Mouse (Mus musculus) spleen, postnatal 36 days (tissue): ENCODE results near the gene B3gat1.

Experiments used
- DNase-seq, 2 experiments: peaks; one replicate each; pipeline ENCODE4 v3.0.0; 2022; ENCODE audit warnings: low spot score in 2 of 2, mixed read lengths in 1 of 2

B3gat1 gene

GRCm38 (mm10) chr9:26776122-26776902 lies 42.8 kb downstream of the B3gat1 start:
- DNase-seq, result no peak

DNA sequence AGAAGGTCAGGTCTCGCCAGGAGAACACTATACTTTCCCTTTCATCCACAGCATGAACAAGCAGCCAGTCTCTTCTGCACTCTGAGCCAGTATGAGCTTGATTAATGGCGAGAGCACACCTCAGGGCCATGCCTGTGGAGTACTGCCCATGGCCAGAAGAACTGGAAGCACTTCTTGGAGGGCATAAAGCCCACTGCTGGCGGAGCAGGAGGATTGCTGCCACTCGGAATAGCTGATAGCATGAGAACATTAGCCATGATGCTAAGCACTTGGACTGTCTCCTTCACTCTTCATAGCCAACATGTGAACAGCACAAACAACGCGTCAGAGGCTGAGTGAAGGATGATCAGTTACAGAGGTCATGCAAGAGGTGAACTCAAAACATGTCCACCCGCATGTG lies 44.9 kb downstream of the B3gat1 start:
- DNase-seq, result no peak

DNA sequence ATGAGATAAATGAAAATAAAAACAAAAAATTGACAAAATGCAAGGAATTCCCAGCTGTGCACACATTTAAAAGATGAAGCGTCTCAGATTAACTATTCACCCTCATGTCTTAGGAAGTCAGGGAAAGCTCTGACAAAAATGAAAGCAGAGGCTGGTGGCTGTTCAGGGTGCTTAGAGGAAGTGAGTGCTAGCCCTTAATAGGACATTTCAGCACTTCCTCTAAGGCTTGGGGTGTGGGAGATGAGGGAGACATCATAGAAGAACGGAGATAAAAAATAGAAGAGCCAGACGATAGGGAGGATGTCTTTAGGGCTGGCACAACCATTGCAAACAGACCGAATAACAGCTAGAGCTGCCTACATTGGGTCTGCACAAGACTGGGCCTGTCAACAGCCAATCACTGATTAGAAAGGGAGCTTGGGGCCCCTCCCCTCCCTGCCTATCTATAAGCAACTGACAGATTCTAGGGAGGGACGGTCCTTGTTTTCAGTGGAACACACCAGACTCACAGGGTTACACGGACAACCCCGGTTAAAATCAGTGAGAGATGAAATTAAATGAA lies 50.0 kb downstream of the B3gat1 start:
- DNase-seq, result no peak

GRCm38 (mm10) chr9:26792829-26793228 lies 59.3 kb downstream of the B3gat1 start:
- DNase-seq, result no peak

GRCm38 (mm10) chr9:26798205-26798604 lies 64.7 kb downstream of the B3gat1 start:
- DNase-seq, result no peak

DNA sequence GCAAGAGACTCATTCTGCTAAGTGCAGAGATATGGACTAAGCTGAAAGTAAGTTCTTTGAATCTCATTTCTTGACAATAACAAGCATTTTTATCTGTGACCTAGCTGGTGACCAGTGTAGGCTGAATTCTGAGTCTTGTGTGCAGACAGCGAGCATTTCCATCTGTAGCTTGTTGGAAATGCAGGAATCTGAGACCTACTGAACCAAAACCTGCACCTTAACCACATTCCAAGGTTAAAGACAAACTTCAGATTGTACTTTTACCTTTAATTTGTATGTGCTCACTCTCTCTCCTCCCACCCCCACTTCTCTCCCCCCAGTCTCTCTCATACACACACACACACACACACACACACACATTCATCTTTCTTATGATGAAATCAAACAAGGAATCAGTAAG lies 65.2 kb downstream of the B3gat1 start:
- no peak for DNase-seq

- DNase-seq, result no peak
These were observed 66.8 kb downstream of the B3gat1 start for GRCm38 (mm10) chr9:26800357-26800756.

- DNase-seq, result no peak
These were observed 70.8 kb downstream of the B3gat1 start for GRCm38 (mm10) chr9:26804321-26804720.

- peak; percentile 26 to 27 for DNase-seq
These were observed 72.6 kb downstream of the B3gat1 start, which contains the start of gene Glb1l2 for GRCm38 (mm10) chr9:26805935-26806666. Gene Glb1l2, minus strand, starts transcription at chr9:26806468.

DNA sequence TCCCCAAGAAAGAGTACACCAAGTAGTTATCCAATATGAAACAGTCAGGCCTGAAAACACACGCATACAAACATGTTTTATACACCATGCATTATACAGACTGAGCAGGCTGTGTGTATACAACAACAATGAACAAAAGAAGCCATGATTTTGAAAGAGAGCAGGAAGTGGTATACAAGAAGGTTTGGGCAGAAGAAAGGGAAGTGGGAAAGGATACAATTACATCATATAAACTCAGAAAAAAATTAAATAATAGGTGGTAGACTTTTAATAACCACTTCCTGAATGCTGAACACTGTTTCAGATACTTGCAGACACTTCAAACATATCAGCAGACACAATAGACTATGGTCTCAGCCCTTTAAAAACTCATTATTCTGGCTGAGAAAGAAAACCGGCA lies 75.2 kb downstream of the B3gat1 start:
- DNase-seq, result no peak
